Mouse (Mus musculus) kidney, adult 2 months (tissue): ENCODE data around the gene Rai1.

Experiments
- CTCF ChIP-seq: fragments of 200-500 bp; conservative IDR thresholded peaks from 2 replicates; pipeline ENCODE4 v1.5.1; 2011; ENCODE audit warnings: low read depth, mild to moderate bottlenecking, control low read depth, low read length, moderate library complexity, mixed read lengths; ENCODE audit not compliant: insufficient read depth, insufficient read length
- POLR2A ChIP-seq: fragments of 200-500 bp; IDR thresholded peaks from one replicate; pipeline ENCODE4 v1.6.1; 2011; ENCODE audit warnings: low read depth, low read length, control low read depth

DNA sequence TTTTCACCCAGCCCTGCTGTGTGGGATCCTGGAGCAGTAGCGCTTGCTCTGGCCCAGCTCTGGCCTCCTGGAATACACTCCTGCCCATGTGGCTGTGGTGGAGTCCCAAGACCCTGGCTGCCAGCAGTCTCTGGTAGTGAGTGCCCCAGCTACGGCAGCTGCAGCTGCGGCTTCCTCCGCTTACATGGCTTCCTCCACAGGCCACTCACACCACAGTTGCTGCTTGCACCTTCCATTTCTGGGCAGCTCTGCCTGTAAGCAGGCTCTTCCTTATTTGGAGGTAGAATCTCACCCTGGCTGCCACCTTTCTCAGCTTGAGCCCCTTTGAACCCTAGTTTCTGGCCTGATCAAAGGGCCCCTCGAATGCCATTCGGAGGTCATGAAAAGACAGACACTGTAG lies 25.7 kb downstream of the Rai1 start:
- TF ChIP-seq CTCF (no peak), POLR2A (no peak)
